Mouse (Mus musculus) myocyte (in vitro differentiated cells): ENCODE results near the gene Lzic.

Experiments
- E2F4 ChIP-seq: IDR thresholded peaks from one replicate; pipeline ENCODE4 v1.6.1; 2011; ENCODE audit warnings: mild to moderate bottlenecking, control low read depth, moderate library complexity; ENCODE audit not compliant: insufficient read depth
- MYOD1 ChIP-seq, 3 experiments: IDR thresholded peaks; one replicate each; pipeline ENCODE4 v1.6.1; 2011; ENCODE audit warnings: control low read depth in 2 of 3, low read depth in 2 of 3, mild to moderate bottlenecking in 2 of 3, moderate library complexity in 1 of 3; ENCODE audit not compliant: insufficient read length in 2 of 3, control insufficient read depth in 1 of 3
- MYOG ChIP-seq, 3 experiments: IDR thresholded peaks; one replicate each; pipeline ENCODE4 v1.6.1; 2011; ENCODE audit warnings: control low read depth in 2 of 3, low read depth in 2 of 3, mild to moderate bottlenecking in 2 of 3; ENCODE audit not compliant: insufficient read length in 2 of 3, control insufficient read depth in 1 of 3, insufficient read depth in 1 of 3
- POLR2A ChIP-seq: IDR thresholded peaks from one replicate; pipeline ENCODE4 v1.6.1; 2011; ENCODE audit warnings: low read depth, mild to moderate bottlenecking, control low read depth, moderate library complexity; ENCODE audit not compliant: insufficient read length
- TCF3 ChIP-seq: IDR thresholded peaks from one replicate; pipeline ENCODE4 v1.6.1; 2011; ENCODE audit warnings: low read depth, control low read depth; ENCODE audit not compliant: insufficient read length

- TF ChIP-seq POLR2A = no peak
- no peak for TF ChIP-seq MYOD1 (IDR thresholded peaks at IDR 0.05; ENCODE audit: control insufficient read depth in 1 of 3, insufficient read length in 2 of 3, low read depth in 2 of 3)
- no peak for TF ChIP-seq MYOG (IDR thresholded peaks at IDR 0.05; ENCODE audit: control insufficient read depth in 1 of 3, insufficient read depth in 1 of 3, insufficient read length in 2 of 3, low read depth in 2 of 3)
- TF ChIP-seq TCF3 = no peak
- no peak for TF ChIP-seq E2F4
Observed at GRCm38 (mm10) chr4:149526330-149526729, 41.3 kb downstream of the Lzic start.
